Mouse (Mus musculus) hindbrain, embryonic 12.5 days (tissue): ENCODE measurements around the gene Masp1. TPM values are rescaled to one million over a fixed set of nuclear protein-coding genes. Genes with fewer than 3 reads are reported as not detected.
A peak's percentile ranks its signal among the peaks of the same experiment; 100 is the strongest.

ENCODE experiments used
- ATAC-seq: fragments of 200-750 bp; cut with Nextera tagmentation; 2 replicates; pipeline ENCODE4 v1.8.0; 2017; ENCODE audit warnings: moderate TSS enrichment; ENCODE audit not compliant: low FRiP score
- H3K27ac ChIP-seq: fragments of 300-500 bp; sonication (generic); 2 replicates; pipeline ENCODE4 v1.5.1; 2016; ENCODE audit warnings: mild to moderate bottlenecking
- H3K27me3 ChIP-seq: fragments of 300-500 bp; sonication (generic); 2 replicates; pipeline ENCODE4 v1.6.1; 2016; ENCODE audit warnings: mild to moderate bottlenecking
- H3K36me3 ChIP-seq: fragments of 300-500 bp; sonication (generic); 2 replicates; pipeline ENCODE4 v1.6.1; 2016; ENCODE audit warnings: mild to moderate bottlenecking
- H3K4me1 ChIP-seq: fragments of 300-500 bp; sonication (generic); 2 replicates; pipeline ENCODE4 v1.6.1; 2016
- H3K4me2 ChIP-seq: fragments of 300-500 bp; sonication (generic); replicated peaks from 2 replicates; pipeline ENCODE4 v1.6.1; 2016; ENCODE audit warnings: mild to moderate bottlenecking
- H3K4me3 ChIP-seq: fragments of 300-500 bp; sonication (generic); 2 replicates; pipeline ENCODE4 v1.5.1; 2016; ENCODE audit warnings: mild to moderate bottlenecking
- H3K9ac ChIP-seq: fragments of 300-500 bp; sonication (generic); 2 replicates; pipeline ENCODE4 v1.6.1; 2016; ENCODE audit warnings: mild to moderate bottlenecking, moderate library complexity
- H3K9me3 ChIP-seq: fragments of 300-500 bp; sonication (generic); replicated peaks from 2 replicates; pipeline ENCODE4 v1.6.1; 2016; ENCODE audit warnings: mild to moderate bottlenecking
- WGBS: fragments of 180-500 bp; shearing (Covaris S2); methylation state at CpG from one replicate; pipeline ENCODE4 v1.1.7; 2016; 5-methylcytosine and 5-hydroxymethylcytosine counted together
- polyA plus RNA-seq: library from polyadenylated mRNA; unstranded; fragments of >200 nt; fragmentation: Nextera tagmentation; extraction: Ambion mirVana; gene quantifications from 2 replicates; pipeline ENCODE4 v1.2.1, GENCODE M21; 2016

Gene Masp1
- polyA plus RNA-seq, 1 experiment from 2014 or later = 31.9 TPM

- H3K9me3 ChIP-seq = no peaks in the 10 kb centered on the region
- WGBS = 25% methylated on average over 10 of the region's 10 CpGs
- H3K36me3 ChIP-seq = no peaks in the 10 kb centered on the region
- no peak overlapping the region for H3K9ac ChIP-seq
- H3K4me2 ChIP-seq = peak overlapping the region; percentile 40
- peaks cover 17% of the 10 kb centered on the region for H3K4me1 ChIP-seq
- ATAC-seq = no peak
- no peak overlapping the region for H3K4me3 ChIP-seq
- H3K27ac ChIP-seq = no peak overlapping the region
- H3K27me3 ChIP-seq = peaks cover 3% of the 10 kb centered on the region; the same call in 1 of the 2 replicates
Measured at GRCm38 (mm10) chr16:23416261-23416656, 104.4 kb downstream of the Masp1 start.

GRCm38 (mm10) chr16:23412930-23413329 lies 107.7 kb downstream of the Masp1 start:
- peaks cover 15% of the 10 kb centered on the region for H3K4me1 ChIP-seq
- no peak overlapping the region for H3K4me3 ChIP-seq
- no peaks in the 10 kb centered on the region for H3K9me3 ChIP-seq
- H3K4me2 ChIP-seq = no peak overlapping the region
- no peaks in the 10 kb centered on the region for H3K27me3 ChIP-seq
- WGBS = 84% methylated on average over 6 of the region's 6 CpGs
- H3K36me3 ChIP-seq = no peaks in the 10 kb centered on the region
- no peak for ATAC-seq
- no peak overlapping the region for H3K9ac ChIP-seq
- no peak overlapping the region for H3K27ac ChIP-seq

- no peak for ATAC-seq
- no peaks in the 10 kb centered on the region for H3K36me3 ChIP-seq
- H3K9ac ChIP-seq = no peak overlapping the region
Measured at GRCm38 (mm10) chr16:23403008-23403755, 117.4 kb downstream of the Masp1 start.

GRCm38 (mm10) chr16:23401959-23402358 lies 118.7 kb downstream of the Masp1 start:
- H3K9me3 ChIP-seq = no peaks in the 10 kb centered on the region
- no peaks in the 10 kb centered on the region for H3K27me3 ChIP-seq
- no peak overlapping the region for H3K9ac ChIP-seq
- H3K27ac ChIP-seq = no peak overlapping the region
- H3K4me2 ChIP-seq = no peak overlapping the region
- no peak overlapping the region for H3K4me3 ChIP-seq
- H3K36me3 ChIP-seq = no peaks in the 10 kb centered on the region
- no peak for ATAC-seq
- 51% methylated on average over 3 of the region's 3 CpGs for WGBS
- H3K4me1 ChIP-seq = no peaks in the 10 kb centered on the region

More at GRCm38 (mm10) chr16:23403008-23403755, 117.4 kb downstream of the Masp1 start:
- Histone ChIP-seq H3K4me2 (no peak overlapping the region), H3K4me3 (no peak overlapping the region), H3K9me3 (no peaks in the 10 kb centered on the region), H3K27ac (no peak overlapping the region), H3K4me1 (no peaks in the 10 kb centered on the region), H3K27me3 (no peaks in the 10 kb centered on the region)
- WGBS = 47% methylated on average over 8 of the region's 8 CpGs

- Histone ChIP-seq H3K36me3 (no peaks in the 10 kb centered on the region), H3K27me3 (no peaks in the 10 kb centered on the region), H3K9ac (no peak overlapping the region), H3K4me2 (no peak overlapping the region), H3K9me3 (no peaks in the 10 kb centered on the region), H3K4me3 (no peak overlapping the region), H3K4me1 (no peaks in the 10 kb centered on the region), H3K27ac (no peak overlapping the region)
- ATAC-seq = no peak
- WGBS = 65% methylated on average over 4 of the region's 4 CpGs
Measured at GRCm38 (mm10) chr16:23401463-23401862, 119.2 kb downstream of the Masp1 start.

Other genes with a start within 250 kb of the Masp1 start
- gene Rtp1, start 91.7 kb downstream of the Masp1 start, polyA plus RNA-seq = not detected in 2 replicates
- gene Rtp4, start 524 bp downstream of the Masp1 start, polyA plus RNA-seq = 3.6 and 5.1 TPM in 2 replicates